ENCODE assay signal across 29 mouse cellular contexts in genomic region chr5:115099530-115099929, GRCm38 (mm10). TPM values are rescaled to one million over a fixed set of nuclear protein-coding genes. Genes with fewer than 3 reads are reported as not detected.
"Had no signal": no experiment of that assay in that cellular context is flagged by ENCODE, and none has a peak within 500 bp of the region (broad histone marks: within the 10 kb centered on the region; RNA-seq: fewer than 3 reads in every experiment).

No protein-coding gene starts in this region.

- DNase-seq: gastrocnemius, adult 2 months; gastrocnemius, postnatal 10 days; gastrocnemius, postnatal 25 days; heart, adult 2 months; heart, postnatal 14 days; heart, postnatal 36 days; kidney, adult 18-20 months; kidney, adult 8-10 months; kidney, postnatal 10 days; kidney, postnatal 4 days had no signal

- ATAC-seq: hindbrain, embryonic 16.5 days; inflammation-experienced regulatory T-cells, adult 6 months; intestine, embryonic 15.5 days had no signal

- H3K4me3 ChIP-seq: gastrocnemius, adult 2 months; heart, adult 2 months; heart, embryonic 13.5 days; heart, embryonic 15.5 days; hindbrain, embryonic 12.5 days; intestine, embryonic 15.5 days; left cerebral cortex, adult 2 months; limb, embryonic 10.5 days; limb, embryonic 12.5 days had no signal

- H3K4me1 ChIP-seq: hindbrain, embryonic 12.5 days; intestine, embryonic 15.5 days; limb, embryonic 10.5 days; limb, embryonic 12.5 days had no signal

- H3K27me3 ChIP-seq: heart, embryonic 13.5 days; heart, embryonic 15.5 days; hindbrain, embryonic 12.5 days; intestine, embryonic 15.5 days; limb, embryonic 12.5 days had no signal

- H3K4me2 ChIP-seq: heart, embryonic 11.5 days; heart, embryonic 13.5 days; heart, embryonic 15.5 days; hindbrain, embryonic 12.5 days; hindbrain, embryonic 14.5 days; intestine, embryonic 15.5 days; limb, embryonic 12.5 days had no signal

- H3K27ac ChIP-seq: heart, adult 2 months; heart, embryonic 13.5 days; heart, embryonic 15.5 days; hindbrain, embryonic 12.5 days; hindbrain, embryonic 14.5 days; intestine, embryonic 15.5 days; left cerebral cortex, adult 2 months; limb, embryonic 10.5 days; limb, embryonic 12.5 days; liver, embryonic 14.5 days had no signal

- H3K9ac ChIP-seq: heart, embryonic 13.5 days; heart, embryonic 15.5 days; hindbrain, embryonic 12.5 days; hindbrain, embryonic 14.5 days; intestine, embryonic 15.5 days; limb, embryonic 12.5 days; liver, embryonic 14.5 days had no signal

- H3K9me3 ChIP-seq: heart, embryonic 13.5 days; heart, embryonic 15.5 days; hindbrain, embryonic 12.5 days; intestine, embryonic 15.5 days; limb, embryonic 10.5 days; limb, embryonic 12.5 days had no signal

RNA-seq across cellular contexts. Expression of gene Gm10401, which starts 1.4 kb away (rescaled TPM):
- total RNA-seq: gastrocnemius, adult 2 months; gastrocnemius, postnatal 10 days; gastrocnemius, postnatal 25 days; gastrocnemius, postnatal 4 days; heart, adult 2 months; heart, postnatal 14 days; heart, postnatal 36 days; hematopoietic stem cell, adult 5-6 weeks; layer of hippocampus, postnatal 10 days; layer of hippocampus, postnatal 25 days; left cerebral cortex, adult 2 months; left cerebral cortex, postnatal 14 days; left cerebral cortex, postnatal 36 days had no signal
- polyA plus RNA-seq: frontal cortex, adult 2 months; heart, adult 2 months had no signal
